Mouse (Mus musculus): Measurements from ENCODE around the gene Tcf12.

DNA sequence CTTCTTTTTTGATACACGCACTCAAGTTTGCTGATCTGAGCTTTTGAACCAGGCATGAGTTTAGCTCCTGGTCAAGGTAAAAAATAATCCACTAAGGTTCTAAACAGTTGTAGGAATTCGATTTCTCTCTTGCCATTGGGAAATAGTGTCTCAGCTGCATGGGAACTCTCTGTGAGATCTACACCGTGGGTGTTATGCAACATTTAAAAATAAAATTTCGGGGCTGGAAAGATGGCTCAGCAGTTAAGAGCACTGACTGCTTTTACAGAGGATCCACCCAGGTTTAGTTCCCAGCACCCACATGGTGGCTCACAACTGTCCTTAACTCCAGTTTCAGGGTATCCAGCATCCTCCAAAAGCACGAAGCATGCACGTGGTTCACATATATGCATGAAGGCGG, 293.2 kb downstream of the Tcf12 start:
- TF ChIP-seq CTCF (conservative IDR thresholded peaks at IDR 0.05 in 1 of 2, IDR thresholded peaks at IDR 0.05 in 1 of 2; ENCODE audit: low read depth in 2 of 2, low read length in 2 of 2) (no peak), EP300 (IDR thresholded peaks at IDR 0.05; ENCODE audit: low read length) (no peak), CHD2 (IDR thresholded peaks at IDR 0.05; ENCODE audit: low read length) (no peak), SMC3 (IDR thresholded peaks at IDR 0.05; ENCODE audit: low read depth, low read length) (no peak), MAX (IDR thresholded peaks at IDR 0.05; ENCODE audit: low read length) (no peak), NRF1 (IDR thresholded peaks at IDR 0.05; ENCODE audit: low read depth, low read length) (no peak), ELF1 (IDR thresholded peaks at IDR 0.05; ENCODE audit: low read depth, low read length) (no peak), MAFK (IDR thresholded peaks at IDR 0.05; ENCODE audit: insufficient replicate concordance, low read length) (no peak), E2F4 (IDR thresholded peaks at IDR 0.05; ENCODE audit: insufficient replicate concordance, low read depth, low read length) (no peak), ZC3H11A (IDR thresholded peaks at IDR 0.05; ENCODE audit: low read depth, low read length) (no peak), ZMIZ1 (IDR thresholded peaks at IDR 0.05; ENCODE audit: low read depth, low read length) (no peak)

All from CH12.LX (cell line).